Mouse (Mus musculus) limb, embryonic 14.5 days (tissue): ENCODE measurements around the gene Aqp12. TPM values are rescaled to one million over a fixed set of nuclear protein-coding genes. Genes with fewer than 3 reads are reported as not detected.

Experiments
- ATAC-seq: fragments of 200-750 bp; cut with Nextera tagmentation; 2 replicates; pipeline ENCODE4 v1.8.0; 2017; ENCODE audit warnings: low read depth, moderate number of reproducible peaks, moderate TSS enrichment; ENCODE audit not compliant: low FRiP score
- DNase-seq: peaks from one replicate; pipeline ENCODE4 v3.0.0-alpha.2; 2015; ENCODE audit warnings: low spot score
- H3K27ac ChIP-seq: fragments of 300-500 bp; sonication (generic); replicated peaks from 2 replicates; pipeline ENCODE4 v1.5.1; 2014; ENCODE audit warnings: low read depth, mild to moderate bottlenecking, low read length, moderate library complexity, mixed read lengths
- H3K27me3 ChIP-seq: fragments of 300-500 bp; sonication (generic); 2 replicates; pipeline ENCODE4 v1.6.1; 2014; ENCODE audit warnings: low read length, mixed read lengths; ENCODE audit not compliant: control insufficient read depth, insufficient read depth
- H3K36me3 ChIP-seq: fragments of 300-500 bp; sonication (generic); 2 replicates; pipeline ENCODE4 v1.6.1; 2014; ENCODE audit warnings: mild to moderate bottlenecking, low read length, moderate library complexity, mixed read lengths; ENCODE audit not compliant: control insufficient read depth, insufficient read depth
- H3K4me1 ChIP-seq: fragments of 300-500 bp; sonication (generic); 2 replicates; pipeline ENCODE4 v1.6.1; 2014; ENCODE audit warnings: antibody characterized with exemption, low read length, mixed read lengths; ENCODE audit not compliant: control insufficient read depth, insufficient read depth
- H3K4me2 ChIP-seq: fragments of 300-500 bp; sonication (generic); replicated peaks from 2 replicates; pipeline ENCODE4 v1.6.1; 2014; ENCODE audit warnings: low read depth, mild to moderate bottlenecking, low read length, moderate library complexity; ENCODE audit not compliant: severe bottlenecking
- H3K4me3 ChIP-seq: fragments of 300-500 bp; sonication (generic); replicated peaks from 2 replicates; pipeline ENCODE4 v1.5.1; 2014; ENCODE audit warnings: low read length
- H3K9ac ChIP-seq: fragments of 300-500 bp; sonication (generic); 2 replicates; pipeline ENCODE4 v1.6.1; 2014; ENCODE audit warnings: mild to moderate bottlenecking, low read depth, low read length, moderate library complexity; ENCODE audit not compliant: severe bottlenecking
- H3K9me3 ChIP-seq: fragments of 300-500 bp; sonication (generic); 2 replicates; pipeline ENCODE4 v1.6.1; 2016; ENCODE audit warnings: low read length; ENCODE audit not compliant: control insufficient read depth
- POLR2A ChIP-seq: fragments of 200-500 bp; IDR thresholded peaks from 2 replicates; pipeline ENCODE4 v1.8.0; 2012; ENCODE audit warnings: inconsistent platforms, mild to moderate bottlenecking, moderate library complexity, borderline replicate concordance; ENCODE audit not compliant: insufficient read depth, insufficient read length; ENCODE audit errors: extremely low read depth
- WGBS: fragments of 180-500 bp; shearing (Covaris S2); extraction: QIAGEN DNeasy Blood & Tissue Kit; methylation state at CpG from one replicate; pipeline ENCODE4 v1.1.7; 2014; 5-methylcytosine and 5-hydroxymethylcytosine counted together
- polyA plus RNA-seq, 2 experiments: library from polyadenylated mRNA; depleted of rRNA in 1 of 2; stranded (reverse) in 1 of 2; unstranded in 1 of 2; fragments of >200 nt; fragmentation: Nextera tagmentation in 1 of 2; extraction: Ambion mirVana in 1 of 2; gene quantifications; 2 replicates each; pipeline versions ENCODE4 v1.2.1 to v1.2.3; 2012 to 2014

Aqp12 gene
- polyA plus RNA-seq, 2 experiments = not detected

- no peak for TF ChIP-seq POLR2A
- H3K4me1 ChIP-seq = 0 out of 2 replicates have a peak, but pooled peaks cover 3% of the 10 kb centered on the region
- H3K9ac ChIP-seq = no peak overlapping the region
- H3K36me3 ChIP-seq = no peaks in the 10 kb centered on the region
- ATAC-seq (no peak), DNase-seq (no peak)
- H3K9me3 ChIP-seq = no peaks in the 10 kb centered on the region
- H3K27ac ChIP-seq = no peak overlapping the region
- no peak overlapping the region for H3K4me3 ChIP-seq
- no peaks in the 10 kb centered on the region for H3K27me3 ChIP-seq
- H3K4me2 ChIP-seq = no peak overlapping the region
- 84% methylated on average over 2 of the region's 2 CpGs for WGBS
Measured at GRCm38 (mm10) chr1:92992880-92993279, 13.3 kb upstream of the Aqp12 start.

- 58% methylated on average over 4 of the region's 4 CpGs for WGBS
- Histone ChIP-seq H3K9me3 (no peaks in the 10 kb centered on the region), H3K4me3 (no peak overlapping the region), H3K27me3 (no peaks in the 10 kb centered on the region), H3K36me3 (no peaks in the 10 kb centered on the region), H3K27ac (no peak overlapping the region), H3K4me2 (no peak overlapping the region), H3K9ac (no peak overlapping the region), H3K4me1 (no peaks in the 10 kb centered on the region)
- no peak for ATAC-seq
- no peak for DNase-seq
- TF ChIP-seq POLR2A = no peak
Measured at GRCm38 (mm10) chr1:93009196-93009595, 3.1 kb downstream of the Aqp12 start.

GRCm38 (mm10) chr1:93010731-93011130, 4.6 kb downstream of the Aqp12 start:
- H3K4me2 ChIP-seq = no peak overlapping the region
- H3K9me3 ChIP-seq = no peaks in the 10 kb centered on the region
- TF ChIP-seq POLR2A = no peak
- no peak overlapping the region for H3K9ac ChIP-seq
- H3K36me3 ChIP-seq = no peaks in the 10 kb centered on the region
- peak; percentile 9 for DNase-seq
- no peaks in the 10 kb centered on the region for H3K27me3 ChIP-seq
- no peak for ATAC-seq
- no peak overlapping the region for H3K27ac ChIP-seq
- 36% methylated on average over 3 of the region's 3 CpGs for WGBS
- H3K4me3 ChIP-seq = no peak overlapping the region
- H3K4me1 ChIP-seq = no peaks in the 10 kb centered on the region

GRCm38 (mm10) chr1:93012103-93012585, 6.0 kb downstream of the Aqp12 start:
- Histone ChIP-seq H3K27ac (no peak overlapping the region), H3K4me1 (no peaks in the 10 kb centered on the region), H3K36me3 (no peaks in the 10 kb centered on the region), H3K27me3 (no peaks in the 10 kb centered on the region), H3K4me2 (no peak overlapping the region), H3K4me3 (no peak overlapping the region), H3K9me3 (no peaks in the 10 kb centered on the region), H3K9ac (no peak overlapping the region)
- ATAC-seq (no peak), DNase-seq (no peak)
- TF ChIP-seq POLR2A = no peak
- WGBS = 57% methylated on average over 7 of the region's 7 CpGs

- no peaks in the 10 kb centered on the region for H3K27me3 ChIP-seq
- no peaks in the 10 kb centered on the region for H3K36me3 ChIP-seq
- H3K9ac ChIP-seq = no peak overlapping the region
- 77% methylated on average over 4 of the region's 4 CpGs for WGBS
- H3K27ac ChIP-seq = no peak overlapping the region
- TF ChIP-seq POLR2A = no peak
- DNase-seq (no peak), ATAC-seq (no peak)
- H3K4me1 ChIP-seq = no peaks in the 10 kb centered on the region
- no peak overlapping the region for H3K4me2 ChIP-seq
- H3K9me3 ChIP-seq = no peaks in the 10 kb centered on the region
- no peak overlapping the region for H3K4me3 ChIP-seq
Measured at GRCm38 (mm10) chr1:93013367-93013766, 7.2 kb downstream of the Aqp12 start.

GRCm38 (mm10) chr1:93014460-93014859, 8.3 kb downstream of the Aqp12 start:
- Histone ChIP-seq H3K36me3 (no peaks in the 10 kb centered on the region), H3K9ac (no peak overlapping the region), H3K27ac (no peak overlapping the region), H3K9me3 (no peaks in the 10 kb centered on the region), H3K4me3 (no peak overlapping the region), H3K27me3 (no peaks in the 10 kb centered on the region), H3K4me1 (no peaks in the 10 kb centered on the region), H3K4me2 (no peak overlapping the region)
- no peak for TF ChIP-seq POLR2A
- ATAC-seq = no peak
- DNase-seq = peak; percentile 34
